Mouse (Mus musculus) yolk sac, embryonic 10.5 days (tissue): Measurements from ENCODE around the gene Slc37a1.
A peak's percentile ranks its signal among the peaks of the same experiment; 100 is the strongest.
"Not testable (repeated sequence)": the region's sequence is repeated elsewhere in the genome, so short reads cannot be mapped to it uniquely, and the experiment has no call there.

Source experiments
- DNase-seq: peaks from one replicate; pipeline ENCODE4 v3.0.0-alpha.2; 2017; ENCODE audit warnings: low spot score

Gene Slc37a1

DNA sequence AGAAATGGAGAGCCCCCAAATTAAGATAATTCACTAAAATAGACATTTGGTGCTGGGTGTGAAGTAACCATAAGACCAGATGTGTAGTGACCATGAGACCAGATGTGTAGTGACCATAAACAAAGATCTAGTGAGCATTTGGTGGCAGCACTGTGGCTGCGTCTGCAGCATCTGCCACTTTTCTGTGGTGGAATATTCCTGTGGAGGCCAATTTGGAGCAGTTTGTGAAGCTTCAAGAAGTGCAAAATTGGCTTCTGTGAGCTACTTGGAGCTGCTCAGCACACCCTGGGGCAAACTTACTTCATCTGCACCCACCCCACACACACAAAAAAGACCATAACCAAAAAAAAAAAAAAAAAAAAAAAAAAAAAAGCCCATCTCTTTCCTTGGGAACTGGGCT lies 18.6 kb upstream of the Slc37a1 start:
- no peak for DNase-seq

GRCm38 (mm10) chr17:31269761-31270160 lies 16.8 kb upstream of the Slc37a1 start:
- no peak for DNase-seq

GRCm38 (mm10) chr17:31270246-31270645 lies 16.3 kb upstream of the Slc37a1 start:
- no peak for DNase-seq

- DNase-seq, result not testable (repeated sequence)
Observed at GRCm38 (mm10) chr17:31270736-31271135, 15.9 kb upstream of the Slc37a1 start.

- no peak for DNase-seq
Observed at GRCm38 (mm10) chr17:31271136-31271851, 15.3 kb upstream of the Slc37a1 start.

- DNase-seq, result no peak
Observed at GRCm38 (mm10) chr17:31272416-31273165, 14.0 kb upstream of the Slc37a1 start.

DNA sequence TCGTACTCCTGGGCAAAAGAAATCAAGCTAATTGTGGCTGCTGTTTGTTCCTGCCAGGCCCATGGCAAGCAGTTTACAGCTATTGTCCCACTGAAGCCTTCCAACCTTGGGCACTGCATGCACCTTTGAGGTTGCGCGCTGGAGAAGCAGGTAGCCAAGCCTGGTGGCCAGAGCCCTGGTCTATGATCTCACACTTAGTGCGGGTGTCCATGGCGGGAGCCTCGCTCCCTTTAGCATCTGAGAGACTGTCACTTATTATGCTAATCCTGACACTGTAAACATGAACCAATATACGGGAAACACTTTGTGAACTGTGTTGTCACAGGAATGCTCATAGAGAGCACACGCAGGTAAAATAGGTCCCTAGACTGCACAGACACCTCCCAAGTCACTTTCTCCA lies 13.0 kb upstream of the Slc37a1 start:
- DNase-seq, result no peak

- no peak for DNase-seq
Observed at GRCm38 (mm10) chr17:31275181-31275580, 11.4 kb upstream of the Slc37a1 start.

DNA sequence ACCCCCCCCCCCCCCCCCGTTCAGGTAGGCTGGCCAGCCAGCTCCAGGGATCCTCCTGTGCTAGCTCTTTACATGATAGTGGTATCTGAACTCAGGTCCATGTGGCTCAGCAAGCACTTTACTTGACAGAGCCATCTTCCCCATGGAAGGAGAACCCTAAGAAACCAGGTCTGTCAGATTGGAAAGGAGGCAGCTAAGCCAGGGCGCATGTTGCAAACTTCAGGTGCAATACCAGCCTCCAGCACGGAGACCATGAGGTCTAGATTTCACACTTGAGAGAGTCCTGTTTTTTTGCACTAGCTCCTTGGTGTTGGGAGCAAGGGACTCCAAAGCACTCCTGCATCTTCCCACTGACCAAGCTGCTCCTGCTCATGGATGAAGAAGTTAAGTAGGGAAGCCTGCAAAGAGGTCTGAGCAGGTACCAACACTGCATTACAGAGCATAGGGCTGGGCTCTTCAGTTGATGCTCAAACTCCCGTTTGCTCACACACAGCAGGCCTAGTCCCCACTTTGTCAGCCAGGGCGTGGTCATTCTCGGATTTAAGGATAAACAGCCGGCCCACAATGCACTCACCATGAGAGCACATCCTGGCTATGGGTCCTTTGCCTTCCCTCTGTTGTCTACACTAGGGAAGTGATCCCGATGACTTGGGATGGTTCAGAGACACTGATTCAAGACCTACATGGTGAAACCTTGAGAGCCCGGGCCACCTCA lies 10.2 kb upstream of the Slc37a1 start:
- no peak for DNase-seq

DNA sequence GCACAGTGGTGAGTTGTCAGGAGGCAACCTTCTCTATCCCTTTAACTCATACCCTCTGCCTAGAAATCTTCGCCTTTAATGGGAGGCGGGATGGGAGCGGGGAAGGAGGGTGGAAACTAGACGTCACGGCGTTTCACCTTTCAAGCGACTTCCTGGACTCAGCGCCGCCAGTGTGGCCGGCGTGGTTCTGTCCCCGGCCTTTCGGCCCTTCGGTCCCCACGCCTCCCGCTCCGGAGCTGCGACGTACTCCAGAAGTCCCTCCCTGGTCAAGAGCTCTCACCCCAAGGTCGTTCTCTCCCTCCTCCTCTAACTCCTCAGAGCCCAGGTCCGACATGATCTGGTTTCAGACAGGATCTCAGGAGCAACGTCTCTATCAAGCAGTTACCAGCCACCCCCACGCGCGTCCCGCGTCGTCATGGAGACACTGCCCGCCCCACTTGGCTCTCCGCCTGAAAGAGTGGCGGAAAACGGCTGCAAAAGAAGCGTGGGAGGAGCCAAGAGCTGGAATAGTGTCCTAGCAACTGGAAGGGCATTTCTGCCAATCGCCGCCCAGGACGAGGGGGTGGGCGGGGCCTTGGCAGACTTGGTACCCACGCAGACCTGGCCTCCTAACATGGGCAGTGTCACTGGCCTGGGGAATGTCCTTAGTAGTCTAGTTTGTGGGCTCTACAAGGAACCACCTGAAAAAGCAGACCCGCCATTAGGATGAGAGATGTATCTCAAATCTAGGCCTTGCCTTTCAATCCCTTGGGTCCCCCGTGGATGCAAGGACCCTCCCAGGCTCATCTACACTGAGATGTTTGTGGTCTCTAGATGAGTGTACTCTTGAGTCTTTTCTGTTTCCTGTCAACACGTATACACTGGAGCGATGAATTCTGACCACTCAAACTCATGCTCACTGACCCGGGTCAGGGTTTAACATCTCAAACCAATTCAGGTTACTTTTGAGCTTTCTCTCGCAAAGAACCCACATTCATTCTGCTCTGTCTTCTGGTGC lies 9.4 kb upstream of the Slc37a1 start, which contains the start of gene Rsph1:
Gene Rsph1, minus strand, starts transcription at position 462 of the 997 bp plus-strand sequence.
- DNase-seq, result peak; percentile 81

DNA sequence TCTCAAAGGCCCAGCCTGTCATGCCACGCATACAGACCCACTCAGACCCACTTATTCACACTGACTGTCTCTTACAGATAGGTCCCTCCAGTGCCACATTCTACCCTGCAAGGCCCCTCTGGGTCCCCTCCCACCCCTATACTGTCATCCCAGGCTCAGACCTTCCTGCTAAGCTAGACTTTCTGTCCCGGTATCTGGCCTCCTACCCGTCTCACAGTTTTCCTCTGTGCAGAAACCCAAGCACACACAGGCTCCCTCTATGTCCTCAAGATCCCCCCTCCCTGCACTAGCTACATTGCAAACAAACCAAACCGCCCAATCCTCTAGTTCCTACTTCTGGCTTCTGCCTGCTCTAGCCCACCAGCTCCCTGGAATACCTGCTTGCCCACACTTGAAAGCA lies 8.7 kb upstream of the Slc37a1 start:
- DNase-seq, result no peak

DNA sequence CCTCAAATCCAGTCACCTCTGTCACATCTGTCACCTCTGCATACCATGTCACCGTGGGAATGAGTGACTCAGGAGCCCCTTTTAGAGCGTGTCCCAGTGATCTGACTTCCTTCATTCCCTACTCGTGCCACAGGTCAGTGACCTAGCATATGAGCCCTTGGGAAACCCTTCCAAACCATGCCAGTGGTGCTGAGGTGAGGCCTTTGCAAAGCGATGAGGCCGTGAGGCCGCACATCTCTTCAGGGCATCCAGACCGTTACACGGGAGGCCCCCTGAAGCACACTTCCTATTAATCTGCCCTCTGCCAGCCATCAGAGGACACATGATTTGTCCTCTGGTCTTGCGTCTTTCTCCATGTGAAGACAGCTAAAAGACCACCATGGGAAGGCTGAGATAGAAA lies 7.1 kb upstream of the Slc37a1 start:
- DNase-seq, result no peak

DNA sequence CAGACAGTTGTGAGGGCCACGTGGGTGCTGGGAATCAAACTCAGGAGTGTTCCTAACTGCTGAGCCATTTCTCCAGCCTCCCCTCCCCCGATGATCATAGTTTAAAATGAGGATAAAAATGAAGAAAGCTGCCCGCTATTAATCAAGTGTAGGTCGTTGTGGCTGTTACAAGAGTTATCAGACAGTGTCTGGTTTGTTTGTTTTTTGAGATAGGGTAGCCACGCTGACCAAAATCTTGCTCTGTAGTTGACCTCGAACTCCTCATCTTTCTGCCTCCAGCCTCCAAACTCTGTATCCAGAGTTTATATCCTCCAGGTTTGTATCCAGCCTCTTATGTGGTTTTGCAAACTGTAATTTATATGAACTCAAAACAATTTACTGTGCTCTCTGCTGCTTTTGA lies 6.3 kb upstream of the Slc37a1 start:
- no peak for DNase-seq

- no peak for DNase-seq
Observed at GRCm38 (mm10) chr17:31281830-31282686, 4.5 kb upstream of the Slc37a1 start.

DNA sequence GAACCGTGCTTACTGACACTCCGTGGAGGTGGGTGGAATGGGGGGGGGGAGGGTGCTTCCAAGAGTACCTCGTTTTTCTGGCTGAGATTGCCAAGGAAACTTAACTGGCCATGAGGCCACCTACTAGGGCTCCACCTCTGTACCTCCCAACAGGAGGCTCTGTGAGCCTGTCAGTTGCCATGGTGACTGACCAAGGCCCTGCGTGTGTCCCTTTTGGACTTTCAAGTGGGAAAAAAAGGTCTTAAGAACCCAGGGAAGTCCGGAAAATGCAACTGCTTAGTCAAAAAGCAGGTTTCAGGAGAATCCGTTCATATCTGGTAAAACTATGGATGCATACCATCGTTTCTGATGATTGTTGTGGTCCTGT lies 3.9 kb upstream of the Slc37a1 start:
- DNase-seq, result no peak

DNA sequence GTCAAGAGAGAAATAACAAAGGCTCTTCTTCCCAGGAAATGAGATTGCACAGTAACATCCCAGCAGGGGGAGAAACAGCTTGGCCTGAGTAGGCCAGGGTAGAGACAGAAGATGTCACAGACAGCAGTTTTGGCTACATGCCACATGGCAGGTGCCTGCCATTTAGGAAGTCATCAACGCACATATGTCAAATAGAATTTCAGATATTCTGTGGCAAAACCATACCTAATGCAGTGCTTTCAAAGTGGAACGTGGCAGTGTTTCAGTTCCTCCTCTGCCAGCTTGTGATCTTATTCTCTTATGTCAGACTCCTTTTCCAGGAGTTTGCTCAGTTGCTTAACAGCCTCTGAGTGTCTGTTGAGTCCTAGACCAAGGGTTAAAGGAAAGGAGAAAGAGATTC lies 725 bp upstream of the Slc37a1 start:
- DNase-seq, result no peak

- no peak for DNase-seq
Observed at GRCm38 (mm10) chr17:31287216-31287615, 624 bp downstream of the Slc37a1 start.

GRCm38 (mm10) chr17:31288999-31289726 lies 2.6 kb downstream of the Slc37a1 start:
- DNase-seq, result no peak

DNA sequence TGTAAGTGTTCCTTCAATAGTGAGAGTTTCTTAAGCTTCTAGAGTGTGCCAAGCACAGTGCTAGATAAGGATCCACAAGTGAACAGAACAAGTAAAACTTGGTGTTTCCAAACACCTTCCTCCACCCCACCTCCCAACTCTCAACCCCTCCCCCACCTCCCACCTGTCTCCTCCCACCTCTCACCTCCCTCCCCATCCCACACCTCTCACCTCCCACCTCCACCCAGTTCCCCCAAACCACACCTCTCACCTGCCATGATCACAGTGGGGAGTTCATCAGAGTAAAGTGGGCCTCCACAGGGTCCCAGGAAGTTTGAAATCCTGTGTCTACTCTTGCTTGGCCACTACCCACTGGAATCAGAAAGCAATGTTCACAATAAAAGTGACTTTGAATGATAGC lies 3.7 kb downstream of the Slc37a1 start:
- no peak for DNase-seq

- no peak for DNase-seq
Observed at GRCm38 (mm10) chr17:31290859-31291258, 4.3 kb downstream of the Slc37a1 start.
